Mouse (Mus musculus): ENCODE data around the gene Asb16.

- TF ChIP-seq CTCF (IDR thresholded peaks at IDR 0.05; ENCODE audit: low read depth, low read length), result no peak
- no peak for TF ChIP-seq POLR2AphosphoS5 (IDR thresholded peaks at IDR 0.05; ENCODE audit: insufficient replicate concordance, low read depth, low read length)
- no peak for TF ChIP-seq GATA1 (IDR thresholded peaks at IDR 0.05; ENCODE audit: borderline replicate concordance, low read length)
These were observed 47.1 kb upstream of the Asb16 start for GRCm38 (mm10) chr11:102221243-102221953.
